Mouse (Mus musculus) cerebellum, adult 11-12 months (tissue): Measurements from ENCODE around the gene Nek2.

ENCODE experiments used
- DNase-seq: peaks from one replicate; pipeline ENCODE4 v3.0.0; 2022

Gene Nek2

DNA sequence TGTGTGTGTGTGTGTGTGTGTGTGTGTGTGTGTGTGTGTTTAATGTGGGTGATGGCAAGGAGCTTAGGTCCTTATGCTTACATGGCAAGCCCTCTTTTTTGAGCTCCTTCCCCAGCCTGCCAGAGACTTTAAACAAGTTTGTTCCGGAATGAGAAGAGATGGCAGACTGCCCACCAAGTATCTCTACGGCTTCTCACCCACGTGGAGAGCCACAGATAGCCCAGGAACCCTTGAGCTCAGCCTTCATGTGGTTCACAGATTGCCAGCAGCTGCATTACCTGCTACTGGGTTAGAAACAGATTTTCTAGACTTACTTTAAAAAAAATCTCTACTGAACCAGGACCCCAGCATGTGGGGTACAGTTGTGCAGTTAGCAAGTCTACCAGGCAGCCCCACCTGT lies 38.6 kb downstream of the Nek2 start:
- DNase-seq, result no peak

GRCm38 (mm10) chr1:191861247-191861646 lies 40.0 kb downstream of the Nek2 start:
- no peak for DNase-seq

- DNase-seq, result peak; percentile 16
These were observed 42.7 kb downstream of the Nek2 start for GRCm38 (mm10) chr1:191863833-191864550.

- no peak for DNase-seq
These were observed 43.3 kb downstream of the Nek2 start for GRCm38 (mm10) chr1:191864551-191865027.

DNA sequence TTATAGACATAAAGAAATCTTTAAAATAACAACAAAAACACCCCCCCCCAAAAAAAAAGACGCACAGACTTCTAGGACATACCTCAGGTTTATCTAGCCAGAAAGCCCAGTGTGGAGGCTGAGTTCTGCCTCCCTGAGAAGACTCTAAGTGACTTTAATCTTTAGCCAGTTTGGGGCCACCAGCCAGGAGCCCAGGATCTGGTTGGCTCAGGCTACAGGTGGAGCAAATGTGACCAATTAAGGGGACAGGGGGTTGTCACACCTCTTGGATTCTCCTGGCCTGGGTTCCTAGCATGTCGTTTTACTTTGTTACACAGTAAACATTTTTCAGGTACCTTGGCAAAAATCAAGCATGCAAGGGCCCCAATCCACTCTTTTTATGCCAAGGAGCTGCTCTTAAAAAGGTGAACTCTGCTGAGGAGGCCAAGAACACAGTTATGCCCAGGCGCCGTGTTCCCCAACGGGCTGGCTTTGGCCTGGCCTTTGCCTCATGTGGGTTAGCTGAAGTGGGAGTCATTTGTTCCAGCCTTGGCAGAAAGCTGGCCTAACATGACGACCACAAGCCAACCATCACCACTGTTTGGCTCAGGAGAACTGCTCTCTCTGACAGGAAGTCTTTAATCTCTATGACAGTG lies 50.9 kb downstream of the Nek2 start:
- DNase-seq, result no peak

DNA sequence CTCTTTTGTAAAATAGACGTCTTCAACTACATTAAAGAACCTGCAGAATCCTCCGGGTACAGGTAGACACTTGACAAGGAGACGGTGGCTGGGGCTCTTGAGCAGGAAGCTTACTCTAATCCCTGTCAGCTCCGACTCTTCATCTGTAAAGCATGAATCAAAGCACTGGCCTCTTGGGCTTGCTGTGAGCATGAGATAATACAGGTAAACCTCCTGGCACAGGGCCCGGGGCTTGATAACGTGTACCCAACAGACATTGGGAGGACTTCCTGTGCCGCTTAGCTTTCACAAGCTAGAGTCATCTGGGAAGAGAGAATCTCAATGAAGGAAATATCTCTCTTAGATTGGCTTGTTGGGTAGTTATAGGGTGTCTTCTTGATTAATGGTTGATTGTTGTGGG lies 53.8 kb downstream of the Nek2 start:
- no peak for DNase-seq

- no peak for DNase-seq
These were observed 54.5 kb downstream of the Nek2 start for GRCm38 (mm10) chr1:191875683-191876305.

- DNase-seq, result no peak
These were observed 56.4 kb downstream of the Nek2 start for GRCm38 (mm10) chr1:191877681-191878080.

DNA sequence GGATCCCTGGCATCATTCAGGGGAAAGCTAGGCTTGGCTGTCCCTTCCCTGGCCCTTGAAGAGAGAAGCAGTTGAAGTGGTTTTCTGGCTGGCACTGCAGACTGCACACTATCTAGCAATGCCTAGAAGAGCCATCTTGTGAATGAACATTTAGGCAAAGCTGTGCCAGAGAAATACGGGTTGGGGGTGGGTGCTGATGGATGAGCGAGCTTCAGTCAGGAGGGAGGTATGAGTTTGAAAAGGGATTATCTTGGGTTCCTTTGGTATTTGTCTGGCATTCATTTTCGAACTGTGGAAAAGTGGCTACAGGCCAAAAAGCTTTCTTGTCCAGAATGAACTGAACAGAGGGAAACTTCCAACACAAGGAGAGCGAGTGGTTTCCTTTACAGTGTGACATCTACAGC lies 57.3 kb downstream of the Nek2 start:
- DNase-seq, result no peak

- no peak for DNase-seq
These were observed 59.0 kb downstream of the Nek2 start for GRCm38 (mm10) chr1:191880247-191880646.

GRCm38 (mm10) chr1:191880921-191881609 lies 59.8 kb downstream of the Nek2 start:
- DNase-seq, result no peak

- DNase-seq, result no peak
These were observed 60.4 kb downstream of the Nek2 start for GRCm38 (mm10) chr1:191881663-191882062.
